Mouse (Mus musculus) forebrain, embryonic 13.5 days (tissue): ENCODE results near the gene Recql5. TPM values are rescaled to one million over a fixed set of nuclear protein-coding genes. Genes with fewer than 3 reads are reported as not detected.

Source experiments
- ATAC-seq: fragments of 200-750 bp; cut with Nextera tagmentation; 2 replicates; pipeline ENCODE4 v1.8.0; 2017
- H3K27ac ChIP-seq: fragments of 300-500 bp; sonication (generic); 2 replicates; pipeline ENCODE4 v1.5.1; 2015; ENCODE audit warnings: inconsistent platforms, mild to moderate bottlenecking, moderate library complexity
- H3K27me3 ChIP-seq: fragments of 300-500 bp; sonication (generic); 2 replicates; pipeline ENCODE4 v1.6.1; 2015; ENCODE audit warnings: mild to moderate bottlenecking, inconsistent platforms
- H3K36me3 ChIP-seq: fragments of 300-500 bp; sonication (generic); 2 replicates; pipeline ENCODE4 v1.6.1; 2015; ENCODE audit warnings: mild to moderate bottlenecking, inconsistent platforms; ENCODE audit not compliant: poor library complexity, severe bottlenecking
- H3K4me1 ChIP-seq: fragments of 300-500 bp; sonication (generic); 2 replicates; pipeline ENCODE4 v1.6.1; 2015; ENCODE audit warnings: inconsistent platforms
- H3K4me2 ChIP-seq: fragments of 300-500 bp; sonication (generic); 2 replicates; pipeline ENCODE4 v1.6.1; 2015; ENCODE audit warnings: inconsistent platforms, mild to moderate bottlenecking, moderate library complexity
- H3K4me3 ChIP-seq: fragments of 300-500 bp; sonication (generic); 2 replicates; pipeline ENCODE4 v1.5.1; 2015; ENCODE audit warnings: mild to moderate bottlenecking, inconsistent platforms
- H3K9ac ChIP-seq: fragments of 300-500 bp; sonication (generic); 2 replicates; pipeline ENCODE4 v1.6.1; 2015; ENCODE audit warnings: mild to moderate bottlenecking, inconsistent platforms
- H3K9me3 ChIP-seq: fragments of 300-500 bp; sonication (generic); replicated peaks from 2 replicates; pipeline ENCODE4 v1.6.1; 2016; ENCODE audit warnings: inconsistent platforms
- WGBS: fragments of 180-500 bp; shearing (Covaris S2); methylation state at CpG from one replicate; pipeline ENCODE4 v1.1.7; 2015; 5-methylcytosine and 5-hydroxymethylcytosine counted together
- polyA plus RNA-seq: library from polyadenylated mRNA; unstranded; fragments of >200 nt; fragmentation: Nextera tagmentation; extraction: Ambion mirVana; gene quantifications from 2 replicates; pipeline ENCODE4 v1.2.1, GENCODE M21; 2015

Gene Recql5
- polyA plus RNA-seq, 1 experiment from 2014 or later = 24.4 TPM

DNA sequence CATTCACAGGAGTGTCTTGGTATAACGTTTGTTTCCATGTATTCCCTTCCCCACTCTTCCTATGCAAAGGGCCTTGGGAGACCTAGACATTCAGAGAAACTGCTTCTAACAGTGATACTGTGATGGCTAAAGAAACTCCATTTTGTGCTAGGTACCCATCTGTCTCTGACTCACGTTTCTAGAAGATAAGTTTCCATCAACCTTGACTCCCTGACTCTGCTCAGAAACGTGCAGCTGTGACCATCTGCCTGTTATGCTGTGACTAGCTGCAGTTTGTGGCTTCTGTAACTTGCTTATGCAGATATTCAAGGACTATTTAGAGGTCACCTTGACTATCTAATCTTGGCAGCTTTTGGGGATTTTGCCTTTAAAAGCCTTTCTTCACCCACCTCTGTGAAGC is 2.0 kb downstream of the Recql5 start:
- WGBS = 78% methylated on average over 3 of the region's 3 CpGs
- Histone ChIP-seq H3K9me3 (no peaks in the 10 kb centered on the region), H3K4me2 (no peak overlapping the region), H3K9ac (no peak overlapping the region), H3K4me3 (no peak overlapping the region), H3K36me3 (peaks cover 38% of the 10 kb centered on the region), H3K27me3 (no peaks in the 10 kb centered on the region), H3K4me1 (peaks cover 28% of the 10 kb centered on the region), H3K27ac (no peak overlapping the region)
- no peak for ATAC-seq

DNA sequence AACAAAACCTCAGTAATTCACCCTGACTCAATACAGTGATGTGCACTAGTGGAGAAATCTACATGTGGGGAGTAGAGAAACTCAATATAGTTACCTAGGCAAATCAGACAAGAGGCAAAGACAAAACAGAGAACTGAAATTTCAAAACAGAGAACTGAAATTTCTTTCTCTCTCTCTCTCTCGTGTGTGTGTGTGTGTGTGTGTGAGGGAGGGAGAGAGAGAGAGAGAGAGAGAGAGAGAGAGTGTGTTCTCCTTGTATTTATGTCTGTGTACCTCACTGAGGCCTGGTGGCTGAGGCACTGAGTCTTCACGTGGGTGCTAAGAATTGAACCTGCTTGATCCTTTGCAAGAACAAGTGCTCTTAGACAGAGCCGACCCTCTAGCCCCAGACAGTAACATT is 3.5 kb downstream of the Recql5 start:
- no peak overlapping the region for H3K27ac ChIP-seq
- H3K9ac ChIP-seq = no peak overlapping the region
- H3K36me3 ChIP-seq = peaks cover 33% of the 10 kb centered on the region
- WGBS = 91% methylated on average over 2 of the region's 3 CpGs
- H3K4me3 ChIP-seq = no peak overlapping the region
- peaks cover 22% of the 10 kb centered on the region for H3K4me1 ChIP-seq
- ATAC-seq = no peak
- no peaks in the 10 kb centered on the region for H3K9me3 ChIP-seq
- H3K4me2 ChIP-seq = no peak overlapping the region
- no peaks in the 10 kb centered on the region for H3K27me3 ChIP-seq

DNA sequence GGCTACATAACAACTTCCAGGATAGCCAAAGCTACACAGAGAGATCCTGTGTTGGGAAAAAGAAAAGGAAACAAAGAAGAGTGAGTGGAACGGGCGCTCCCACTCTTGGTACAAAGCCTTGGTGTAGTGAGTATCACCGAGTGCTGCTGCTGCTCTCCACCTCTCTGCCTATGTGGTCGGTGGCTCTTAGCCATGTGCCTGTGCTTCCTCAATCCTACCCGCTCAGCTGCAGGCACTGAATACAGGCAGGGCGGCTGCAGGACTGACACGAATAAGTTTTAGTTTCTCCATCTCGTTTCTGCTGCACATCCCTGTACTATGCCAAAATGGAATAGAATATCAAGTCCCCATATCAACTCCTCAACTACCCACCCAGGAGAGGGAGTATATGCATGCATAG is 4.2 kb downstream of the Recql5 start:
- no peak overlapping the region for H3K9ac ChIP-seq
- no peak overlapping the region for H3K4me3 ChIP-seq
- H3K9me3 ChIP-seq = no peaks in the 10 kb centered on the region
- H3K4me1 ChIP-seq = peaks cover 14% of the 10 kb centered on the region
- H3K4me2 ChIP-seq = no peak overlapping the region
- no peak for ATAC-seq
- no peak overlapping the region for H3K27ac ChIP-seq
- H3K36me3 ChIP-seq = peaks cover 36% of the 10 kb centered on the region
- WGBS = 96% methylated on average over 8 of the region's 8 CpGs
- no peaks in the 10 kb centered on the region for H3K27me3 ChIP-seq

- no peaks in the 10 kb centered on the region for H3K9me3 ChIP-seq
- no peak for ATAC-seq
- H3K36me3 ChIP-seq = peaks cover 45% of the 10 kb centered on the region
- no peak overlapping the region for H3K4me3 ChIP-seq
- H3K27ac ChIP-seq = no peak overlapping the region
- WGBS = 88% methylated on average over 1 of the region's 1 CpGs
- H3K27me3 ChIP-seq = no peaks in the 10 kb centered on the region
- H3K4me1 ChIP-seq = no peaks in the 10 kb centered on the region
- no peak overlapping the region for H3K4me2 ChIP-seq
- no peak overlapping the region for H3K9ac ChIP-seq
These were observed 11.3 kb downstream of the Recql5 start for GRCm38 (mm10) chr11:115921986-115922385.

DNA sequence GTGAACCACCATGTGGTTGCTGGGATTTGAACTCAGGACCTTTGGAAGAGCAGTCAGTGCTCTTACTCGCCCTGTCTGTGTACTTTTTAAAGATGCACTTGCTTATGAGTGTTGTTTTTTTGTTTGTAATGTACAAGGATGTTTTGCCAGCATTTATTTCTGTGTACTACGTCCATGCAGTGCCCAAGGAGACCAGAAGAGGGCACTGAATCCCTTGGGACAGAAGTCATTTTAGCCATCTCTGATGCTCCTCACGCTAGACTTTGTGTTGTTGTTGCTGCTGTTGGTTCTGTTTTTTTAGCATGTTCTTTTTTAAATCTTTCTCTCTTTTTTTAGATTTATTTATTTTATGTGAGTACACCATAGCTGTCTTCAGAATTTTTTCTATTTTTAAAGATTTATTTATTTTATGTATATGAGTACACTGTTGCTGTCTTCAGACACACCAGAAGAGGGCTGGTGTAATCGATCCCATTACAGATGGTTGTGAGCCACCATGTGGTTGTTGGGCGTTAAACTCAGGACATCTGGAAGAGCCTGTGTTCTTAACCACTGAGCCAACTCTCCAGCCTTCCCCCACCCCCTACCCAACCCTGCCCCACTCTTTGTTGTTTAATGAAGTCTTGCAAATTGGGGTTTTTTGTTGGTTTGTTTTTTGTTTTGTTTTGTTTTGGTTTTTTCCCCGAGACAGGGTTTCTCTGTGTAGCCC is 13.0 kb downstream of the Recql5 start:
- Histone ChIP-seq H3K4me2 (no peak overlapping the region), H3K27ac (no peak overlapping the region), H3K4me1 (no peaks in the 10 kb centered on the region), H3K27me3 (no peaks in the 10 kb centered on the region), H3K4me3 (no peak overlapping the region), H3K9me3 (no peaks in the 10 kb centered on the region), H3K9ac (no peak overlapping the region), H3K36me3 (peaks cover 57% of the 10 kb centered on the region)
- 49% methylated on average over 6 of the region's 6 CpGs for WGBS
- no peak for ATAC-seq

DNA sequence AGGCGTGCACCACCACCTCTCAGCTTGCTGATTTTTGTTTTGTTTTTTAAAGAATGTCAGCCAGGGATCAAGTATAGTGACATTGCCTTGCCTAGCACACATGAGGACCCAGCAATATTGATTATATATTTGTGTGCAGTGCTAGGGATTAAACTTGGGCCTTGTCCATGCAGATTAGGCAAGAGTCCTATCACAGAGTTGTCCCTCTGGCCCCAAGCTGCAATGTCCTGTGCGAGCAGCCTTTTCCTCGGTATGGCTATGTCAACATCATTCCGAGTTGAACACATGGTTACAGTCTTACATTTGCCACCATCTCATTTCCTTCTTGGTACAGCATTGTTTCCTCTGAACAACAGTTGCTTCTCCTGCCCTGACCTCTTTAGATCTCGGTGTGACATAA is 14.2 kb downstream of the Recql5 start:
- ATAC-seq = no peak
- Histone ChIP-seq H3K4me1 (no peaks in the 10 kb centered on the region), H3K27ac (no peak overlapping the region), H3K4me3 (no peak overlapping the region), H3K27me3 (no peaks in the 10 kb centered on the region), H3K9ac (no peak overlapping the region), H3K4me2 (no peak overlapping the region), H3K9me3 (no peaks in the 10 kb centered on the region), H3K36me3 (peaks cover 55% of the 10 kb centered on the region)
- WGBS = 97% methylated on average over 5 of the region's 5 CpGs

DNA sequence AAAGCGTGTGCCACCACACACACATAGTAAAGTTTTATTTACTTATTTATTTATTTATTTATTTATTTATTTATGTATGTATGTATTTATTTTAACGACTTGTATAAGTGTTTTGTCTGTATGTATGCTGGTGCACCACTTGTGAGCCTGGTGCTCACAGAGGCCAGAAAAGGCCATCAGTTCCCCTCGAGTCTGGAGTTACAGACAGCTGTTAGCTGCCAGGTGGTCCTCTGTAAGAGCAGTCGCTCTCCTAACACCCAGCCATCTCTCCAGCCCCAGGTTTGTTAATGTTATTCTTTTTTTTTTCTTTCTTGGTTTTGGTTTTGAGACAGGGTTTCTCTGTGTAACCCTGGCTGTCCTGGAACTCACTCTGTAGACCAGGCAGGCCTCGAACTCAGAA is 14.6 kb downstream of the Recql5 start:
- WGBS = 91% methylated on average over 5 of the region's 5 CpGs

DNA sequence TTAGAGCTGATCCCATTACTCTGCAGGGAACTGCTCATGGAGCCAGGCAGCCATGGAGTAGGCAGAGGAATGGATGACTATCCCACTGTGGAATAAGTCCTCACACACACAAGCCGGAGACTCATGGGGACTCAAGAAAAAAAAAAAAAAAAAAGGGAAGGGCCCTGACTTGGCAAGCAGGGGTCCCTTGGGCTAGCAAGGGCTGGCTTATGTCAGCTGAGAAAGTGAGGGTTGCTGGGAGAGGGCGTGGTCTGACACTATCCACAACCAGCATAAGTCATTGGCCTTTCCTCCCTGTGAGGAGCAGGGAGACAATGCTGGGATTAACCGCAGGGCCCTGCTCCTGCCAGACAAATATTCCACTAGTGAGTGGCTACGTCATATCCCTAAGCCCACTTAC is 16.7 kb downstream of the Recql5 start:
- H3K27me3 ChIP-seq = no peaks in the 10 kb centered on the region
- H3K9me3 ChIP-seq = no peaks in the 10 kb centered on the region
- no peak overlapping the region for H3K4me2 ChIP-seq
- ATAC-seq = no peak
- H3K27ac ChIP-seq = no peak overlapping the region
- H3K4me3 ChIP-seq = no peak overlapping the region
- H3K36me3 ChIP-seq = peaks cover 58% of the 10 kb centered on the region
- H3K4me1 ChIP-seq = no peaks in the 10 kb centered on the region
- no peak overlapping the region for H3K9ac ChIP-seq
- WGBS = 88% methylated on average over 4 of the region's 4 CpGs

More for the DNA sequence above, 14.6 kb downstream of the Recql5 start:
- H3K27me3 ChIP-seq = no peaks in the 10 kb centered on the region
- H3K36me3 ChIP-seq = peaks cover 56% of the 10 kb centered on the region
- no peak for ATAC-seq
- no peak overlapping the region for H3K27ac ChIP-seq
- H3K4me2 ChIP-seq = no peak overlapping the region
- H3K9ac ChIP-seq = no peak overlapping the region
- no peak overlapping the region for H3K4me3 ChIP-seq
- no peaks in the 10 kb centered on the region for H3K9me3 ChIP-seq
- no peaks in the 10 kb centered on the region for H3K4me1 ChIP-seq

DNA sequence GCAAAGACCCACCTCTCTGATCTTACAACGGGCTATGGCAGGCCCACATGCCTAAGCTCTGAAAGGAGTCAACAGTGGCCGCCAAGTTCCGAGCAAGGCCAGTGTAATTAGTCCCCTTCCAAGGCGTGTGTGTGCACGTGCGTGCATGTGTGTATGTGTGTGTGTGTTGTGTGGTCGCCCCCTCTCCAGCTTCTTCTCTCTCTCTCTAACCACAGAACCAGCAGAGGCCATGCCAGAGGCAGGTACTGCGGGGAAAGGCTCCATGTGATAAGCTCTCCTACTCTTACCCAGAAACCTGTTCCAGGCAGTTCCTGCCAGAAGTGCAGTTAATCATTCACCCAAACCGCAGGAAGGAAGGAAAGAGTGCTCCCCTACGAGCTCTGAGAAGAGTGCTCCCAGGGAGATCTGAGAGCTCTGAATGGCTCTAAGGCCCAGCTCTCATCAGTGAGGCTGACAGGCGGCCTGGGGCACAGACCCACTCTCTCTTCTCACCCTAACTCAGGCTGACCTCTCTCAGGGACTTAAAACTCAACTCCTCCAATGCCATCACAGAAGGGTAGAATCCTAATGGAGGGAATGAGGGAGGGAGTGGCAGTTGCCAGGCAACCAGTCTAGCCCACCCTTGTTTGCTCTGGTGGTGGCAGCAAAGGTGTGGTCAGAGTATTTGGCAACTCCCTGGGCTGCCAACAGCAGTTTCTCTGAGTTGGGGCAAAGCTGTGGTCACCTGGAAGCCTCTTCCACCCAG is 21.5 kb downstream of the Recql5 start, which contains the start of gene Smim6:
TSS of gene Smim6 (plus strand) at position 386 of the 745 bp plus-strand sequence.
- Histone ChIP-seq H3K36me3 (peaks cover 64% of the 10 kb centered on the region), H3K27me3 (no peaks in the 10 kb centered on the region), H3K4me1 (no peaks in the 10 kb centered on the region), H3K9ac (no peak within 1 kb of the TSS), H3K4me3 (no peak within 1 kb of the TSS), H3K27ac (no peak within 1 kb of the TSS), H3K9me3 (no peaks in the 10 kb centered on the region), H3K4me2 (no peak within 1 kb of the TSS)
- ATAC-seq = no peak
- 86% methylated on average over 11 of the region's 11 CpGs for WGBS

GRCm38 (mm10) chr11:115911134-115911561 is 22.1 kb downstream of the Recql5 start:
- no peak for ATAC-seq
- Histone ChIP-seq H3K4me2 (no peak overlapping the region), H3K9me3 (no peaks in the 10 kb centered on the region), H3K4me3 (no peak overlapping the region), H3K27ac (no peak overlapping the region), H3K4me1 (no peaks in the 10 kb centered on the region), H3K27me3 (no peaks in the 10 kb centered on the region), H3K36me3 (peaks cover 57% of the 10 kb centered on the region), H3K9ac (no peak overlapping the region)
- WGBS = 96% methylated on average over 5 of the region's 5 CpGs

DNA sequence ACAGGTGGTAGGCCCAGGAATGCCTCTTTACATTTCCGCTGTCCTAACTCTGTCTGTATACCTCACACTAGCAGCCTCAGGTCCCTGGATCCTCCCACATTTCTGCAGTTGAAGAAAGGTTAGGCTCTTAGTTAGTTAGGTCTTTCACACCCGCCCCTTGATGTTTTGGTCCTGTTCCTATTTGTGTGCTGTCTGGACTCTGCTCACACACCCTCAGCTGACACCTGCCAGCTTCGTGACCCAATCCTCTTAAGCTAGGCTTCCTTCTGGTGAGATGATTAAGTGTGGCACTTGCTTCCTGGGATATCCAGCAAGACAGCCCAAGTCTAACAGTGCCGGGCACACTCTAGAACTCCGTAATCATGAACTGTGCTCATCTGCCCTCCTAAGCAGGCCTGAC is 26.8 kb downstream of the Recql5 start:
- no peak overlapping the region for H3K4me3 ChIP-seq
- WGBS = 88% methylated on average over 5 of the region's 5 CpGs
- no peak overlapping the region for H3K27ac ChIP-seq
- no peak overlapping the region for H3K4me2 ChIP-seq
- H3K9ac ChIP-seq = no peak overlapping the region
- H3K4me1 ChIP-seq = no peaks in the 10 kb centered on the region
- peaks cover 26% of the 10 kb centered on the region; the same call in 1 of the 2 replicates for H3K36me3 ChIP-seq
- ATAC-seq = no peak
- no peaks in the 10 kb centered on the region for H3K27me3 ChIP-seq
- H3K9me3 ChIP-seq = no peaks in the 10 kb centered on the region

GRCm38 (mm10) chr11:115906116-115906515 is 27.2 kb downstream of the Recql5 start:
- no peaks in the 10 kb centered on the region for H3K27me3 ChIP-seq
- no peaks in the 10 kb centered on the region for H3K4me1 ChIP-seq
- no peaks in the 10 kb centered on the region for H3K9me3 ChIP-seq
- no peak overlapping the region for H3K9ac ChIP-seq
- H3K27ac ChIP-seq = no peak overlapping the region
- no peak overlapping the region for H3K4me3 ChIP-seq
- peaks cover 24% of the 10 kb centered on the region; the same call in 1 of the 2 replicates for H3K36me3 ChIP-seq
- ATAC-seq = no peak
- 78% methylated on average over 3 of the region's 3 CpGs for WGBS
- H3K4me2 ChIP-seq = no peak overlapping the region
